Mouse (Mus musculus) skeletal muscle tissue, adult 2 months (tissue): ENCODE results near the gene Hoxd12.

Source experiments
- DNase-seq: peaks from one replicate; pipeline ENCODE4 v3.0.0-alpha.2; 2012; ENCODE audit warnings: low read depth, low spot score

The Hoxd12 gene

DNA sequence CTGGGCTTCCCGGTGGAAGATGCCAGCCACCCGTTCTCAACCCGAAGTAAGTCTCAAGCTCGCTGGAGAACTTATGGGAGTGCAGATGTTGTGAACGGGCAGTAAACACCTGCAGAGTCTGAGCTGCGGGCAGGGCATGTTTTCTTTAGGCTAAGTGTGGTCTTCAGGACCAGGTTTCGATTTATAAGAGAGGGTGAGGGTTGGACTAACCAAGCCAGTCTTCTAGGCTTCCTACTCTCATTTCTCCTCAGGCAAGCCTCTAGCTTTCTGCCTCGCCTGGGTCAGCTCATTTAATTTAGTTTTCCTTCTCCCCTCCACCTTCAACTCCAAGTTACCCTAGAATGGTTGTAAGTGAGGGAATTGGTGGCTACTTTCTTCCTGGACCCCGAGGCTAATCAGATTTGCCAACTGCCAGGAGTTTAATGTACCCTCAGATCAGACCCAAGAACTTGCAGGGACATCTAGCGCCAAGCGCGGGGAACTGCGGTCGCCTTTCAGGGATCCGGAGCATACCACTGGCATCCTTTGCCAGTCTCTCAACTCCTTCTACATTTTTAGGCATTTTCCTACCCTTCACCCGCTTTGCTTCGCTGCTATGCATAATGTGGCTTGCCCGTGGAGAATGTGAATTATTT lies 11.4 kb upstream of the Hoxd12 start:
- no peak for DNase-seq

DNA sequence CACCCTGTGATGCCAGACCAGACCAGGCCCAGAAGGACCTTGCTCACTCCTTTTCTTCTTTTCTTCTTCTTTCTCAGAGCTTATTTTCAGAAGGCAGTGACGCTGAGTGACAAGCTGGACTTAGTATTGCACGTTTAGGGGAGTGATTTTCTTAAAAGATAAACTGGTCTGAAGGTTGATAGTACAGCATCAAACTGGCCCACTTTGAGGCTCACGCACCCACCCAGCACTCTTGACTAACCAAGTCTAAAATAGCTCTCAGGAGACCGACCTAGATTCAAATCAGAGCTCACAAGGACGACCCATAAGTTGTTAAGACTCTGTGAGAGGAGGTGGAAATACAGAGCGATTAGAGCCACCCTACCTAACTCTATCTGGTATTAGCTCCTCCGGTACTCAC lies 8.4 kb upstream of the Hoxd12 start:
- DNase-seq = no peak

DNA sequence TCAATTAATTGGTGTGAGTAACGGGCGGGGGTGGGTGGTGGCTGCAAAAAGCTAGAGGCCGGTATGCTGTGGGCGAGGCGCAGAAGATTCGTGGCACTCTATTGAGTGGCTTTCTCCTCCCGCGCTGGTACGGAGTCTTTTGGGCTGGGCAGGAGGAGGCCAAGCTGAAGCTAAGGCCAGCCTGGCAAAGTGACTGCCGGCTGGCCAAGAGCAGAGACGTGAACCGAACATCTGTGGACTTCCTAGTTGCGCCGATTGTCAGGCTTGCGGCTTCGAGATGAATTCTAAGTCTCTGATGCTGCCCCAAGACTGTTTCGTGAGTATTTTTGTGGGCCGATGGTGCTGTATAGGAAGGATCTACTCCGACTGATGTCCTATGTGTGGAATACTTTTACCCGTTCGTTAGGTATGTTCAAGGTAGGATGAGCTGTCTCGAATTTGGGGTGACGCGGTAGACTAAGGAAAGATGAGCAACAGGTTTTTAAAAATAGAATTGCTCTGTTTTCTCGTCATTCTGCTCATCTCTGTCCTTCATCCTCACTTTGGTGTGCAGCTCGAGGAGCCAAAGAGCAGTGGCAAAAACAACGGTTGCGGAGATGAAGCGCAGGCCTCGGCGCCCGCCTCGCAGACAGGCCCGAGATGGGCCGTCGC lies 7.5 kb upstream of the Hoxd12 start:
- DNase-seq = no peak

DNA sequence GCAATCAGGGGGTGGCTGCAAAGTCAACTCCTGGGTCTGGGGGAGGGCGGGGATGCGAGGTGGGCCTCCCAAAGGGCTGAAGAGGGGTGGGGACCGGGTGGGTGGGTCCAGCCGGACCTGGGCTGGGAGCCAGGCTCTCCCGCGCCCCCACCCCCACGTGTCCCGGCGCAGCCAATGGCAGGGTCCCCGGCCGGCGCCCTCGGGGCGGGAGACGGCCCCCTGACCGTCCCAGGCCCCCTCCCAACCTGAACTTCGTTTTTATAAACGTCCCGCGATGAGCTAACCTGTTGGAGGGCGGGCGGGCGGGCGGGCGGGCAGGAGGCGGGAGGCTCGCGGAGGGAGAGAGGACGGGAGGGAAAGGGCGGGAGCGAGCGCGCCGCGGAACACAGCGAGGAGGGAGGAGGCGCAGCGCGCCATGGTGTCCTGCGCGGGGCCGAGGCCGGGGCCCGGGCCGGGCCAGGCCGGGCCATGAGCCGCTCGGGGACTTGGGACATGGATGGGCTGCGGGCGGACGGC lies 6.9 kb upstream of the Hoxd12 start, which contains the start of gene Hoxd13:
Gene Hoxd13 (plus strand): TSS at position 469 of the 516 bp plus-strand sequence.
- no peak for DNase-seq

DNA sequence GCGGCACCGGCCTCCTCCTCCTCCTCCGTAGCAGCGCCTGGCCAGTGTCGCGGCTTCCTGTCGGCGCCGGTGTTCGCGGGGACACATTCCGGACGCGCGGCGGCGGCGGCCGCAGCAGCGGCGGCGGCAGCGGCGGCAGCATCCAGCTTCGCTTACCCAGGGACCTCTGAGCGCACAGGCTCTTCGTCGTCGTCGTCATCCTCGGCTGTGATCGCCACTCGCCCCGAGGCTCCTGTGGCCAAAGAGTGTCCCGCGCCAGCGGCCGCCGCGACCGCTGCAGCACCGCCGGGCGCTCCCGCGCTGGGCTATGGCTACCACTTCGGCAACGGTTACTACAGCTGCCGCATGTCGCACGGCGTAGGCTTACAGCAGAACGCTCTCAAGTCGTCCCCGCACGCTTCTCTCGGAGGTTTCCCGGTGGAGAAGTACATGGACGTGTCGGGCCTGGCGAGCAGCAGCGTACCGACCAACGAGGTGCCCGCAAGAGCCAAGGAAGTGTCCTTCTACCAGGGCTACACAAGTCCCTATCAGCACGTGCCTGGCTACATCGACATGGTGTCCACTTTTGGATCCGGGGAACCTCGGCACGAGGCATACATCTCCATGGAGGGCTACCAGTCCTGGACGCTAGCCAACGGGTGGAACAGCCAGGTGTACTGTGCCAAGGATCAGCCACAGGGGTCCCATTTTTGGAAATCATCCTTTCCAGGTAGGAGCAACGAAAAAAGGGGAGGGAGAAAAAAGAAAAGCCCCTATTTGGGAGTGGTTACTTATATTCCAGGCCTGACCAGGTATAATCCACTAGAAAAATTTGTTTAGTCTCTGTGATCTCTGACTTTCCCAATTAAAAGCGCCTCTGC lies 6.2 kb upstream of the Hoxd12 start:
- no peak for DNase-seq

DNA sequence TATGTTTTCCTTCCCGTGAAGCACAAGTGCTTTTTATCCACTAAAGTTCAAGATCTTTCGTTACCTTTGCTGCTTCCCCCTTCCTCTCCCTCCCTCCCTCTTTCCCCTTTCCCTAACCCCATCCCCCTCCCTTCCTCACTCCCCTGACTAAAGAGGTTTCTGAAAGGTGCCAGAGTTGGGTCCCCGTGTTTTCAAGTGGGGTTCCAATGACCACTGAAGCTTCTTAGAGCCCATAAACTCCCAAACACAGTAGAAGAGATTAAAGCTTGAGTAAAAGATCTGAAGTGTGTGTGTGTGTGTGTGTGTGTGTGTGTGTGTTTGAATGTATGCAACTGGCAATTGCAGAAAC lies 5.6 kb upstream of the Hoxd12 start:
- DNase-seq = no peak

DNA sequence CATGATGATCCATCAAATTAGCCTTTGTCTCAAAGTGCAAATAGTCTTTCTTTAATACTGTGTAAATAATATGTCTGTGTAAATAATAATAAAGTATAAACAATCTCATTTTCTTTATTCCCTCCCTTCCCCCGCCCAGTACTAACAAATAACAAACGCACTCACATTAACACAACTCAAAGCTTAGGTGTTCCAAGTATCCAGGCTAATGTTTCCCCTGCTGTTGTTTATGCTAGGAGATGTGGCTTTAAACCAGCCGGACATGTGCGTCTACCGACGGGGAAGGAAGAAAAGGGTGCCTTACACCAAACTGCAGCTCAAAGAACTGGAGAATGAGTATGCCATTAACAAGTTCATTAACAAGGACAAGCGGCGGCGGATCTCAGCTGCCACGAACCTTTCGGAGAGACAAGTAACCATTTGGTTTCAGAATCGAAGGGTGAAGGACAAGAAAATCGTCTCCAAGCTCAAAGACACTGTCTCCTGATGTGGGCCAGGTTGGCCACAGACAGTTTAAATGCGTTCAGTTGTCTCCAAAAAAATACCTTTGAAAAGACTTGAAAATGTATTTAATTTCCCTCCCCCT lies 5.1 kb upstream of the Hoxd12 start:
- no peak for DNase-seq

DNA sequence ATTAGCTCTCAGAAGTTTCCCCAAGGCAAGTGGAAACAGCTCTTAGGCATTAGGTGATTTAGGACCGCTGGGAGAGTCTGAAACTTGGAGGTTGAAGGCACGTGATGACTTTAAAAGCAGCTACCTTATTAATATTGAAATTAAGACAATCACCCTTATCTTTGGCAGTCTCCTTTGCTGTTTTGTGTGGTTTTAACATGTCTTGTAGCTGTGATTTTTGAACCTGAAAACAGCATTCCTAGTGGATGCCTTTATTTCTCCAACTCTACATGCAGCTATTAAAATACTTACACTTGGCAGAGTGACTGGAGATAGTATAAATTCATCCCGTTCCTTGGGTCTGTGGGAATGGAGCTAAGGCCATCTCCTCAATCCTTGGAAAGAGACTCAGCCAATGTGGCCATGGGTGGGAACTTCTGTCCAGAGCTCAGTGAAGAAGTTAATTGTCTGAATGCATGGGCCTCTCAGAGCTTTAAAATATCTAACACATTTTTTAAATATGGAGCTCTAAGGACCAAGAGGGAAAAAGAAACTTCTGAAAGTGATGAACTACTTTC lies 4.1 kb upstream of the Hoxd12 start:
- no peak for DNase-seq

DNA sequence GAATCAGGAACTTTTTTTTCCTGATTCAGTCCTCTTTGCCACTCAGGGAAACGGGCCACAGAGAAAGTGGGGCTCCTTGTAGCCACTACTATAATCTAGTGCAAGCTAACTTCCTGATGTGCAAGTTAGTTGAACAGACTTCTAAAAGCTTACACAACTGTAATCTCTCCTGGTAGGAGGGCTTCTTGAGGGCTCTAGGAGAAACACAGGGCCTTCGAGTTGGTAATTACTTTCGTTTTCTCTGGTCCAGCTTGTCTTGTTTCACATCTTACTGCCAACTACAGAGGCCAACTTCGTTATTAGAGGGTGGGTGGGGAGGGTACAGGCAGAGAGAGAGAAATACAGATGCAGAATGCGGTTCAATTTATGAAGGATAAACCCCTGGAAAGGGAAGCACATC lies 3.0 kb upstream of the Hoxd12 start:
- DNase-seq = no peak

DNA sequence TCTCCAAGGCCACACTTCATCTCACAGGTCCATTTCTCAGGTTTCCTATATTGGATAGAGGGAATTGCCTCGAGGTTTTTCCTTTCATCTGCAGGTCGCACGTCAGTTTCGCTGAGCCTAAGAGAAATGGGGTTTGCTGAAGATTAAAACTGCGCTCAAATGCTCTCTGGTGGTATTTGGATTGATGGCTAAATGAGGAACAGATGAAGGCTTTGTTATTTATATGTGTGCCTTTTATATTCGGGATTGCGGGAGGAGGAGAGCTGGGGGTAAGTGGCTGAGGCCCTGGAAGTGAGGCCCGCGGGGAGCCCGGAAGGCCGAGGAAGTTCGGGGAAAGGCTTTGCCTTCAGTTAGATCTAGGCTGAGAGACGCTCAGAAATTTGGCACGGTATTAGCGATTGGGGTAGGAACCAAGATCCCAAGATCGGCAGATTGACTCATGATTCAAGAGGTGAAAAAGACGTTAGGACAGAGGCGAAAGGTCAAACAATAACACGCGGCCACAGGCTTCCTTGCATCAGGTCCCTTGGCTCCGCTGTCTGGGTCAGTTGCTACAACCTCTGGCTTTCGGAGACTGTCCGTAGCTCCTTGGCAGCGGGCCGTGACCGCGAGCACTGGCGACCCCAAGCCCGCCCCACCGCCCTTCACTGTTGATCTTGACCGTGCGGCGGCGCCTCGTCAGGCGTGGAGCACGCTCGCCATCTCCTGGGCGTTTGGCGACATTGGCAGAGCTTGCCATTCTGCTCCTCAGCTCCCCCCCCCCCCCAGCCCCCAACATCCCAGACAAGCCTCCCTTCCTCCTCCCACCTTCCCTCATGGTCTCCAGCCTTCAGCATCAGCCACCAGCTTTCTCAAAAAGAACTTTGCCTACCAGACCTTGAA lies 2.1 kb upstream of the Hoxd12 start:
- peak; percentile 30 for DNase-seq

DNA sequence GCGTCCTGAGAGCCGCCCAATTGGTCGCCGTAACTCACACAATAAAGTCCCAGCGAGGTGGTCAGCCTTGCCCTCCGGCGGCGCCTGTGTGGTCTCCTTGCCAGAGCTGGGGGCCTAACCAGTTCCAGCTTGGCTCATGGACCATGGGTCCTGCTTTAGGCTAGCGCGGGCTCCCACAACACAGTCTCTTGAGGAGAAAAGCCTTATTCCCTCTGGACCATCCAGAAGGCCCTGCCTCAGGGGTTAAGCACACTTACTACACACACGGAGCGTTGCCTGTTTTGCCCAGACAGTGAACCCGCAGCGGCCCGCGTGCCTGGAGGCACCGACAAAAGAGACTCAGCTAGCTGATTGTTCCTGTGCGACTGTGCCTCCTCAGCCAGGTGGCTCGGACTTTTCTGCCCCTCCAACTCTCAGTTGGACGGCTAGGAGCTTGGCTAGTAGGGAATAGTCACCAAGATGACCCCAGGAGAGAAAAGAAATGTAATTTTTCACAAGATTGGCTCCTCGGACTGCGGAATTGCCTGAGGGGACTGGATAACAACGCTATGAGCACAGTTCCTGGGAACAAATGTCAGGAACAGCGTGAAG lies 883 bp upstream of the Hoxd12 start:
- DNase-seq = no peak

DNA sequence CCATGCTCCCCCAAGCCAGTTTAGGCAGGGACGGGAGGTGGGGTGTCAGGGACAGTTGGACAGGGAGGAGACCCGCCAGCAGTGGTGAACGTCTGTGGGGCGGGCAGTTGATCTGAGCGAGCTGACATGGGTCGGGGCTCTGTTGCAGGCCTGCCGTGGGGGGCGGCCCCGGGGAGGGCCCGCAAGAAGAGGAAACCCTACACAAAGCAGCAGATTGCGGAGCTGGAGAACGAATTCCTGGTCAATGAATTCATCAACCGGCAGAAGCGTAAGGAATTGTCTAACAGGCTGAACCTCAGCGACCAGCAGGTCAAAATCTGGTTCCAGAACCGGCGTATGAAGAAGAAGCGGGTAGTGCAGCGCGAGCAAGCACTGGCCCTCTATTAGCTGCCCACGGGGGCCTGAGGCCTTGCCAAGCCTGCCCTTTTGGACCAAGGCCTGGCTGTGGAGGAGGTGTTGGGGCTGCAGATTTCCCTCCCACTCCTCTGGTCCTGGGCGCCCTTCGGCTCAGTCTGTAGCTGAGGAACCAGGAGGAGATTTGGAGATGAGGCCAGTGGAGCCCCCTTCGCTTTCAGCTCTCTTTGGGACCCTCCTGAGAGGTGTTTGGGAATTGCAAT lies 961 bp downstream of the Hoxd12 start:
- DNase-seq = no peak

DNA sequence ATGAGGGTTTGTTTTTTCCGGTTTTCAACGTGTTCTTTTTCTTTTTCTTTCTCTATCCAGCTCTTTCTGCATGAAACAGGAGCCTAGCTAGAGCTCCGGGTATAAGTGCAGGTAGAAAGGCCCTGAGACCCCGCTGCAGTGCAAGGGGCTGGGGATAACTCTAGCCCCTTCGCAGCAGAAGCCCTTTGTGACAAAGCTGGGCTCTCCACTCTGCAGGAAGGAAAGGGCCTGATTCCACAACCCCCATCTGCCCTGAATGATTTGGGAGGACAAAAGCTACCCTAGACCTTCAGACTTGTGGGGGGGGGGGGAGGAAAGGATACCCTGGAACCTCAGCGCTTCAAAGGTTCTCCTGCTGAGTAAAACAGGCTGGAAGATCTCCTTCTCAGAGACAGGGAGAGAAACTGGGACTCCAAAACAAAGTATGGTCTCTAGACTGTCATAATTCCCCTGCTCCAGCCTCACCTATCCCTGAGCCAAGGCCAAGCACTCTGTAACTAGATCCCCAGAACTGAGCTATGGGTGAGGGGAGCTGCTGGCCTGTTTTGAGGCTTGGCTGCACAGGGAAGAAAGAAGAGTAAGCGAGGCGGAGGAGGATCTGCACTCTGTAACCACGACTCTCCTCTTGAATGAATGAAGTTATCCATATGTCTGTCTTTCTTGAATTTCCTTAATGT lies 1.7 kb downstream of the Hoxd12 start:
- no peak for DNase-seq

DNA sequence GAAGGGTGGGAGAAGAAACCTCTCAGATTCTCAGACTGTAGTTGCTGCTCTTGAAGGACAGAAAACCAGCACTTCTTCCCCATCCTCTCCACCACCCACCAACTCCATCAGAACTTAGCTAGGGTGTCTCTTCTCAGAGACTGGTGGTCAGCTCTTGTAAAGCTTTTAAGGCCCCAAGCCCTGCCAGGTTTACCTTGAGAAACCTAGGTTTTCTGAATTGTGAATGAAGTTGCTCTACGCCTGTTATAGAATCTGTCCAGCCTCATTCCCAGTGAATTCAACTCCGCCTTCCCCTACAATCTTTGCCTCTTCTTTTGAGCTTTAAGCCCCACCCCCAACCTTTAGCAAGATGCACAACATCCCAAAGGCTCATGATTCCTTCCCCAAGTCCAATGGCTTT lies 2.3 kb downstream of the Hoxd12 start:
- no peak for DNase-seq

DNA sequence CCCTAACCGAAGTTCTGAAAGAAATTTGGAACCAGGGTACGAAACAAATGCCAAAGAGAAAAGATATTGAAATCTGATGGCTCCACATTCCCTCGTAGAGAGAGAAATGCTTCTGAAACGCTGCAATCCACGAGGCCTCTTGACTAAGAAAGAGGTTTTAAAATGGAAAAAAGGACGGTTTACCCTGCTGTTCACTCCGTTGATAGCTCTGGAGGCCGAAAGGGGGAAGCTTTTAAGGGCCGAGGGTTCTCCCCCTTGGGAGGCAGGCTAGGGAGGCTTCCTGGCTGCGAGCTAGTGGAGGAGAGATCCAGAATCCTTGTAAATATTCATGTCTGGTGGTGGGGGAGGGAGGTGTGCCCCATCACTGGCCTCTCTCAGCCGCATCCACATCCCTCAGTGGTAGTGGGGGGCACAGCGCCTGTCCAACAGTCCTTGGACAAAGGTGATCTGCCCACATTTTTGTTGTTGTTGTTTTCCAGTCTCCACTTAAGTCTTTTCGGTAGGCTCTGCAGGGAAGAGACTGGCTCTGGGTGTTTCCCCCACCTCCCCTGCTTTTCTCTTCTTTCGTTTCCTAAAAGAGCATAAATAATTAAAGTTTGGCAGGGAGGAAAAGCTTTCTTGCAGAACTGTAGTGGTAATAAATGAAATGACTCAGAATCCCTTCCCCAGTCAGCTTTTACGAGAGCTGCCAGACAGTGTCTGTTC lies 4.2 kb downstream of the Hoxd12 start, which contains the start of gene Hoxd11:
Gene Hoxd11 (plus strand): TSS at position 667 of the 705 bp plus-strand sequence.
- DNase-seq = no peak

DNA sequence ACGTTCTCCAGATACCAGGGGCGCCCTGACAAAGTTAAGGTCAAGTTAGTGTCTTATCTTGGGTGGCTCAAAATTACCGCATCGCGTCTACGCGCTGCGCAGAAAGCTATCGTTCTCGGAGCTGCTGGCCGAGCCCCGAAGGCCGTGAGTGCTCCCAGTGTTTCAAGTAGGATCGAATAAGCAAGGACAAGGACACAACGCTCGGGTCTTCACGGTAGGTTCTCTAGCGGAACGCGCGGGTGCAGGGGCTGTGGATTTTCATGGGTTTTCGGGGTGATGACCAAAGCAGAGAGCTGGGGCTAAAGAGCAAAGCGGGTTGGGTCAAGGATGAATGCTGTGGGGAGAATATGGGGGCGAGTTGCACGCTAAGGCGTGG lies 4.8 kb downstream of the Hoxd12 start:
- DNase-seq = no peak

DNA sequence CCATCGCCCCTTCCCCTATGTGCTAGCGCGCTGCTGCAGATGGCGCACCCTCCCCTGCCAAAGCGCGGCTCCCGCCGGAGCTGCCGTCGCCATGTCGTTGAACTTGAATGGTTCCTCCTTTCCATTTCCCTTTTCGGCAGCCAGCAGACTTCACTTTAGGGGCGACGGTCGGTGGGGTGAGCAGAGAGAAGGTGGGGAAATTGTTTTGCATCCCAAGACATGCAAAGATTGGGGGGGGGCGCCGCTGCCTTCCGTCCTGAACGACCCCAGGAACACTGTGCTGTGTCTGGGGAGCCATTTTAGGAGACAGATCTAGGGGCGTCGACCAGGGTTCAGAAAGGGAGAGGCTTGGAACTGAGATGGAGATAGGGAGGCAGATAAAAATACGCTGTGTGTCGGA lies 5.2 kb downstream of the Hoxd12 start:
- DNase-seq = no peak

DNA sequence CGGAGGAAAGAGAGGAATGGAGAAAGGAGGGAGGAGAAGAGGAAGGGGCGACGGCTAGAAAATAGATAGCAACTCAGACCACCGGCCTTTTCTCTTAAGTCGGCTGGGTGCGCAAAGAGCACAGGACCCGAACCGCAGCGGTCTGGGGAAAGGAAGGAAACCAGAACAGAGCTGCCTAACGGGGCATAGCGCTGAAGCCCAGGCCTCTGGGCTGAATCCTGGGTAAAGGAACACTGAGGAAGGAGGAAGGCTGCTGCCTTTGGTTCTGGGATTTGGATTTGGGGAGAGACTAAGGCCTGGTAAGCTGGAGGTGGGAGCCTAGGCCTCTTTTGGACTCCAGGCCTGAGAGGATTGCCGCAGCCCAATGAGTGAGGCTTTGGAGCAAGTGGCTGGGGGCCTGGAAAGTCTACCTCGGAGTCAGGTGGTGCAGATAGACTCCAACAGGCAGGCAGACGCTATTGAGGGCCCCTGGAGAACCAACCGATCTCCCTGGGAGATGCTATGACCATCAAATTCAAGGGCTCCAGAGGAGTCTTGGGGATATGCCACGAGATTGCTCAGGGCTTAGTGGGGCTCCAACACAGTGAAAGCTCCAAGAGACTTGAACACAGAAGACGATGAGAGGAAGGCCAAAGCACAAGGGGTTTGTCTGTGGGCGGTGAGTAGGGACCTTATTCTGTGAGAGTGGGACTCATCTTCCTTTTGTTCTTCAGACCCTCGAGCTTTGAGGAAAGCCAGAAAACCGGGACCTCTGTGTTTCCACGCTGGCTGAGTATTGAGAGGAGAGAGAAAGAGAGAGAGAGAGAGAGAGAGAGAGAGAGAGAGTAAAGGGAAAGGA lies 6.0 kb downstream of the Hoxd12 start:
- DNase-seq = no peak
